Mouse (Mus musculus) lung, adult 2 months (tissue): ENCODE data around the gene Snx13. TPM values are rescaled to one million over a fixed set of nuclear protein-coding genes. Genes with fewer than 3 reads are reported as not detected.
A peak's percentile ranks its signal among the peaks of the same experiment; 100 is the strongest.

ENCODE experiments used
- DNase-seq: peaks from one replicate; pipeline ENCODE4 v3.0.0; 2022
- H3K4me1 ChIP-seq: fragments of 200-500 bp; 2 replicates; pipeline ENCODE4 v1.6.1; 2011; ENCODE audit warnings: low read length; ENCODE audit not compliant: control insufficient read depth, insufficient read depth
- H3K4me3 ChIP-seq: fragments of 200-500 bp; replicated peaks from 2 replicates; pipeline ENCODE3; 2011; ENCODE audit warnings: low read depth, mild to moderate bottlenecking, control low read depth, low read length; ENCODE audit errors: extremely low read depth
- CTCF ChIP-seq: fragments of 200-500 bp; IDR thresholded peaks from 2 replicates; pipeline ENCODE4 v1.5.1; 2011; ENCODE audit warnings: mild to moderate bottlenecking, low read length, control low read depth; ENCODE audit not compliant: insufficient read depth
- POLR2A ChIP-seq: fragments of 200-500 bp; IDR thresholded peaks from 2 replicates; pipeline ENCODE4 v1.6.1; 2011; ENCODE audit warnings: low read depth, mild to moderate bottlenecking, control low read depth, low read length, borderline replicate concordance; ENCODE audit errors: extremely low read depth
- WGBS: fragments of 180-500 bp; shearing (Covaris S2); methylation state at CpG from one replicate; pipeline ENCODE4 v1.1.7; 2018; 5-methylcytosine and 5-hydroxymethylcytosine counted together
- polyA plus RNA-seq: library from polyadenylated mRNA; depleted of rRNA; stranded (reverse); fragments of >200 nt; gene quantifications from 2 replicates; pipeline ENCODE4 v1.2.3, GENCODE M21; 2012

The Snx13 gene
- polyA plus RNA-seq, 1 experiment = 9.4 TPM

- TF ChIP-seq CTCF (no peak), POLR2A (no peak)
- Histone ChIP-seq H3K4me3 (peak overlapping the region; percentile 97), H3K4me1 (peaks cover 13% of the 10 kb centered on the region)
- DNase-seq = no peak
- WGBS = under 1% methylated on average over 36 of the region's 36 CpGs
Observed at GRCm38 (mm10) chr12:35046310-35046998, 532 bp upstream of the Snx13 start.

- 1% methylated on average over 65 of the region's 65 CpGs for WGBS
- DNase-seq = peak; percentile 88
- TF ChIP-seq CTCF = no peak
- no peak; the same call in 1 of the 2 replicates for TF ChIP-seq POLR2A
- Histone ChIP-seq H3K4me1 (peaks cover 16% of the 10 kb centered on the region), H3K4me3 (peak overlapping the region; percentile 97)
Observed at GRCm38 (mm10) chr12:35047320-35048225, 587 bp downstream of the Snx13 start.

GRCm38 (mm10) chr12:35048891-35049290 is 1.9 kb downstream of the Snx13 start:
- Histone ChIP-seq H3K4me1 (peaks cover 16% of the 10 kb centered on the region), H3K4me3 (no peak overlapping the region)
- TF ChIP-seq POLR2A = no peak
- TF ChIP-seq CTCF = no peak
- DNase-seq = no peak
- WGBS = 30% methylated on average over 3 of the region's 3 CpGs

- DNase-seq = no peak
- H3K4me1 ChIP-seq = peaks cover 16% of the 10 kb centered on the region
- WGBS = 55% methylated on average over 3 of the region's 3 CpGs
- no peak overlapping the region for H3K4me3 ChIP-seq
- TF ChIP-seq POLR2A = no peak
Observed at GRCm38 (mm10) chr12:35050501-35050900, 3.5 kb downstream of the Snx13 start.

GRCm38 (mm10) chr12:35050964-35051758 is 4.2 kb downstream of the Snx13 start:
- TF ChIP-seq CTCF = no peak
- TF ChIP-seq POLR2A = no peak
- Histone ChIP-seq H3K4me1 (peaks cover 16% of the 10 kb centered on the region), H3K4me3 (no peak overlapping the region)
- WGBS = 55% methylated on average over 7 of the region's 7 CpGs
- no peak for DNase-seq

GRCm38 (mm10) chr12:35054420-35054819 is 7.4 kb downstream of the Snx13 start:
- H3K4me1 ChIP-seq = peaks cover 11% of the 10 kb centered on the region
- TF ChIP-seq POLR2A (no peak), CTCF (no peak)
- no peak for DNase-seq
- H3K4me3 ChIP-seq = no peak overlapping the region
- WGBS = 54% methylated on average over 6 of the region's 6 CpGs

GRCm38 (mm10) chr12:35055114-35056095 is 8.4 kb downstream of the Snx13 start:
- Histone ChIP-seq H3K4me3 (no peak overlapping the region), H3K4me1 (peaks cover 11% of the 10 kb centered on the region)
- no peak for DNase-seq
- no peak for TF ChIP-seq CTCF
- no peak for TF ChIP-seq POLR2A
- WGBS = 54% methylated on average over 7 of the region's 7 CpGs

GRCm38 (mm10) chr12:35063697-35064468 is 16.9 kb downstream of the Snx13 start:
- Histone ChIP-seq H3K4me1 (peaks cover 8% of the 10 kb centered on the region), H3K4me3 (no peak overlapping the region)
- TF ChIP-seq POLR2A (no peak), CTCF (no peak)
- DNase-seq = no peak
- 24% methylated on average over 3 of the region's 3 CpGs for WGBS
